Comparison of ENCODE assay signal across 9 mouse cellular contexts in the genomic region with DNA sequence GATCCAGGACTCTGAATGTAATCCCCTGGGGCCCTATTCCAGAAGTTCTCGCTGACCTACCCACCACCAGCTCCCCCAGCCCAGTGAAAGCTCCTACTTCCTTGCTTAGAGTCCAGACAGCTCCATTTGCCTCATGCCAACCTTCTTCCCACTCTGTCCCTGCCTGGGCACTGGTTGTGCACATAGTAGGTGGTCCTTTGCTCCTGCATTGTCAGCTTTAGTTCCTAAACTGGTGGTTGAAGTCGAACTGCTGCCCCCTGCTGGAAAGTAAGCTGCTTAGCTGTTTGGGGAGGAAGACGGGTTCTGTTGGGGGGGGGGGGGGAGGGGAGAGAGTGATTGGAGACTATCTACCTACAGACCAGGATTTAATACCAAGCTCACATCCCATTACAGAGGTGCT. TPM values are rescaled to one million over a fixed set of nuclear protein-coding genes. Genes with fewer than 3 reads are reported as not detected.
DNase-seq lines count a peak whose midpoint lies in the region; ATAC-seq lines count a peak whose summit lies in the region.
"Had no signal": no experiment of that assay in that cellular context is flagged by ENCODE, and none has a peak within 500 bp of the region (broad histone marks: within the 10 kb centered on the region; RNA-seq: fewer than 3 reads in every experiment).

No protein-coding gene starts in this region.

- no peak for ATAC-seq in cerebellum, adult (ENCODE audit: insufficient number of reproducible peaks, low FRiP score, low TSS enrichment)

- peak; percentile 19 to 22 for DNase-seq in cerebellum, postnatal 36 days
- peak; percentile 43 to 44 for DNase-seq in left cerebral cortex, postnatal 14 days (ENCODE audit: low spot score in 2 of 2)
- DNase-seq in left cerebral cortex, postnatal 4 days: no peak
- peak; percentile 66 for DNase-seq in adrenal gland, postnatal 14 days
- DNase-seq in naive thymus-derived CD4-positive, alpha-beta T cell, adult 2 months (ENCODE audit: low read depth): peak; percentile 73
- DNase-seq in left cerebral cortex, adult 9 months (ENCODE audit: low spot score in 2 of 2): no peak
- DNase-seq in right cerebral cortex, postnatal 36 days (ENCODE audit: low spot score in 2 of 2): no peak

- intact Hi-C loops in left cerebral cortex, postnatal 14 days (cut with DNase I): no loop called here
- intact Hi-C loops in left cerebral cortex, postnatal 4 days (cut with DNase I): no loop called here

RNA-seq across cellular contexts. Expression of gene Wfdc5, which starts 2.4 kb away (rescaled TPM):
- not detected for total RNA-seq in left cerebral cortex, postnatal 14 days (2021)
- not detected for total RNA-seq in left cerebral cortex, postnatal 4 days (2021)
- total RNA-seq in adrenal gland, postnatal 14 days (2021): not detected in 2 replicates
- total RNA-seq: hematopoietic stem cell, adult 5-6 weeks had no signal

RNA-seq across cellular contexts. Expression of gene Kcns1, which starts 9.2 kb away (rescaled TPM):
- total RNA-seq in left cerebral cortex, postnatal 14 days (2021): 10 to 100 TPM; 10.9 to 11.2 TPM
- 1 to 10 TPM; 8.1 to 9.0 TPM for total RNA-seq in left cerebral cortex, postnatal 4 days (2021)
- not detected in 2 replicates for total RNA-seq in adrenal gland, postnatal 14 days (2021)

RNA-seq across cellular contexts. Expression of gene Wfdc12, which starts 10.3 kb away (rescaled TPM):
- total RNA-seq in left cerebral cortex, postnatal 14 days (2021): not detected
- not detected for total RNA-seq in left cerebral cortex, postnatal 4 days (2021)
- 1.1 TPM in 1 of 2 replicates, not detected in the other for total RNA-seq in adrenal gland, postnatal 14 days (2021)
- total RNA-seq: hematopoietic stem cell, adult 5-6 weeks had no signal

RNA-seq across cellular contexts. Expression of gene Wfdc15a, which starts 19.8 kb away (rescaled TPM):
- total RNA-seq in left cerebral cortex, postnatal 14 days (2021): not detected
- total RNA-seq in left cerebral cortex, postnatal 4 days (2021): not detected
- not detected in 2 replicates for total RNA-seq in adrenal gland, postnatal 14 days (2021)
- total RNA-seq: hematopoietic stem cell, adult 5-6 weeks had no signal

RNA-seq across cellular contexts. Expression of gene Wfdc15b, which starts 41.3 kb away (rescaled TPM):
- total RNA-seq in left cerebral cortex, postnatal 14 days (2021): not detected
- total RNA-seq in left cerebral cortex, postnatal 4 days (2021): not detected
- total RNA-seq in adrenal gland, postnatal 14 days (2021): not detected in 2 replicates
- total RNA-seq: hematopoietic stem cell, adult 5-6 weeks had no signal

Comparison
In these comparisons a context has a peak if more than half of its experiments do, and no peak if none do; other contexts are left out.
1. DNase-seq: peak in cerebellum, postnatal 36 days (2 of 2), left cerebral cortex, postnatal 14 days (2 of 2), adrenal gland, postnatal 14 days (single experiment) and naive thymus-derived CD4-positive, alpha-beta T cell, adult 2 months (single experiment); none in left cerebral cortex, postnatal 4 days (single experiment), left cerebral cortex, adult 9 months (0 of 2) and right cerebral cortex, postnatal 36 days (0 of 2).